Mouse (Mus musculus) hindbrain, embryonic 15.5 days (tissue): Measurements from ENCODE around the gene Vmn2r118. TPM values are rescaled to one million over a fixed set of nuclear protein-coding genes. Genes with fewer than 3 reads are reported as not detected.

Experiments used
- ATAC-seq: fragments of 200-750 bp; cut with Nextera tagmentation; 2 replicates; pipeline ENCODE4 v1.8.0; 2017; ENCODE audit warnings: low read depth, moderate number of reproducible peaks, moderate TSS enrichment; ENCODE audit not compliant: low FRiP score
- H3K27ac ChIP-seq: fragments of 300-500 bp; sonication (generic); replicated peaks from 2 replicates; pipeline ENCODE4 v1.5.1; 2015; ENCODE audit warnings: mild to moderate bottlenecking, inconsistent platforms
- H3K27me3 ChIP-seq: fragments of 300-500 bp; sonication (generic); 2 replicates; pipeline ENCODE4 v1.6.1; 2015; ENCODE audit warnings: control low read depth, inconsistent platforms
- H3K36me3 ChIP-seq: fragments of 300-500 bp; sonication (generic); 2 replicates; pipeline ENCODE4 v1.6.1; 2015; ENCODE audit warnings: control low read depth, inconsistent platforms
- H3K4me1 ChIP-seq: fragments of 300-500 bp; sonication (generic); replicated peaks from 2 replicates; pipeline ENCODE4 v1.6.1; 2015; ENCODE audit warnings: control low read depth, inconsistent platforms
- H3K4me2 ChIP-seq: fragments of 300-500 bp; sonication (generic); 2 replicates; pipeline ENCODE4 v1.6.1; 2015; ENCODE audit warnings: moderate library complexity, mild to moderate bottlenecking, inconsistent platforms
- H3K4me3 ChIP-seq: fragments of 300-500 bp; sonication (generic); 2 replicates; pipeline ENCODE4 v1.5.1; 2015; ENCODE audit warnings: mild to moderate bottlenecking, inconsistent platforms
- H3K9ac ChIP-seq: fragments of 300-500 bp; sonication (generic); 2 replicates; pipeline ENCODE4 v1.6.1; 2015; ENCODE audit warnings: inconsistent platforms
- H3K9me3 ChIP-seq: fragments of 300-500 bp; sonication (generic); 2 replicates; pipeline ENCODE4 v1.6.1; 2016; ENCODE audit warnings: control low read depth, inconsistent platforms
- WGBS: fragments of 180-500 bp; shearing (Covaris S2); methylation state at CpG from one replicate; pipeline ENCODE4 v1.1.7; 2015; 5-methylcytosine and 5-hydroxymethylcytosine counted together
- polyA plus RNA-seq: library from polyadenylated mRNA; unstranded; fragments of >200 nt; fragmentation: Nextera tagmentation; extraction: Ambion mirVana; gene quantifications from 2 replicates; pipeline ENCODE4 v1.2.1, GENCODE M21; 2015

Gene Vmn2r118
- polyA plus RNA-seq, result 0.03 TPM in 1 of 2 replicates, not detected in the other

- H3K36me3 ChIP-seq, result no peaks in the 10 kb centered on the region
- no peaks in the 10 kb centered on the region for H3K9me3 ChIP-seq
- H3K27me3 ChIP-seq, result no peaks in the 10 kb centered on the region
- no peak for ATAC-seq
- H3K27ac ChIP-seq, result no peak within 1 kb of the TSS
- no peaks in the 10 kb centered on the region for H3K4me1 ChIP-seq
- no peak within 1 kb of the TSS for H3K9ac ChIP-seq
- 91% methylated on average over 3 of the region's 3 CpGs for WGBS
- H3K4me3 ChIP-seq, result no peak within 1 kb of the TSS
- H3K4me2 ChIP-seq, result no peak within 1 kb of the TSS
Observed at GRCm38 (mm10) chr17:55625092-55625491, at the start of gene Vmn2r118. Vmn2r118 (minus strand) TSS chr17:55625192.

GRCm38 (mm10) chr17:55661099-55661498 is 36.1 kb upstream of the Vmn2r118 start:
- Histone ChIP-seq H3K4me3 (no peak overlapping the region), H3K4me2 (no peak overlapping the region), H3K27me3 (no peaks in the 10 kb centered on the region), H3K36me3 (peaks cover 3% of the 10 kb centered on the region), H3K4me1 (no peaks in the 10 kb centered on the region), H3K27ac (no peak overlapping the region), H3K9ac (no peak overlapping the region), H3K9me3 (no peaks in the 10 kb centered on the region)
- 92% methylated on average over 2 of the region's 2 CpGs for WGBS
- no peak for ATAC-seq

- Histone ChIP-seq H3K4me2 (no peak overlapping the region), H3K9me3 (no peaks in the 10 kb centered on the region), H3K36me3 (no peaks in the 10 kb centered on the region), H3K4me1 (no peaks in the 10 kb centered on the region), H3K4me3 (no peak overlapping the region), H3K27ac (no peak overlapping the region), H3K9ac (no peak overlapping the region), H3K27me3 (no peaks in the 10 kb centered on the region)
- no peak for ATAC-seq
- 81% methylated on average over 1 of the region's 1 CpGs for WGBS
Observed at GRCm38 (mm10) chr17:55590838-55591237, 34.2 kb downstream of the Vmn2r118 start.

GRCm38 (mm10) chr17:55561774-55562173 is 63.2 kb downstream of the Vmn2r118 start:
- Histone ChIP-seq H3K36me3 (no peaks in the 10 kb centered on the region), H3K4me2 (no peak overlapping the region), H3K4me3 (no peak overlapping the region), H3K27me3 (no peaks in the 10 kb centered on the region), H3K9me3 (no peaks in the 10 kb centered on the region), H3K27ac (no peak overlapping the region), H3K4me1 (no peaks in the 10 kb centered on the region), H3K9ac (no peak overlapping the region)
- no peak for ATAC-seq
- 69% methylated on average over 2 of the region's 2 CpGs for WGBS

- WGBS, result 75% methylated on average over 1 of the region's 1 CpGs
Observed at GRCm38 (mm10) chr17:55548476-55548875, 76.5 kb downstream of the Vmn2r118 start.

More at GRCm38 (mm10) chr17:55548476-55548875, 76.5 kb downstream of the Vmn2r118 start:
- H3K27ac ChIP-seq, result no peak overlapping the region
- H3K9me3 ChIP-seq, result no peaks in the 10 kb centered on the region
- ATAC-seq, result no peak
- no peak overlapping the region for H3K9ac ChIP-seq
- H3K4me1 ChIP-seq, result no peaks in the 10 kb centered on the region
- no peaks in the 10 kb centered on the region for H3K27me3 ChIP-seq
- H3K36me3 ChIP-seq, result no peaks in the 10 kb centered on the region
- H3K4me2 ChIP-seq, result no peak overlapping the region
- H3K4me3 ChIP-seq, result no peak overlapping the region

Other genes with a start within 250 kb of the Vmn2r118 start
- gene St6gal2, start 179.8 kb downstream of the Vmn2r118 start, polyA plus RNA-seq, result 29.7 and 37.2 TPM in 2 replicates
- 6.4 and 8.5 TPM in 2 replicates for gene Pot1b, start 87.4 kb upstream of the Vmn2r118 start, polyA plus RNA-seq
- 0.18 and 0.21 TPM in 2 replicates for gene Adgre4, start 124.8 kb upstream of the Vmn2r118 start, polyA plus RNA-seq